Mouse (Mus musculus) myocyte (in vitro differentiated cells): Measurements from ENCODE around the gene Lrrc49. TPM values are rescaled to one million over a fixed set of nuclear protein-coding genes. Genes with fewer than 3 reads are reported as not detected.

Source experiments
- H3K27me3 ChIP-seq: one replicate; pipeline ENCODE4 v1.6.1; 2011; ENCODE audit not compliant: control insufficient read depth, insufficient read depth, insufficient read length
- H3K36me3 ChIP-seq: one replicate; pipeline ENCODE4 v1.6.1; 2011; ENCODE audit not compliant: control insufficient read depth, insufficient read depth
- H3K4me2 ChIP-seq: one replicate; pipeline ENCODE4 v1.6.1; 2011; ENCODE audit warnings: low read depth, control low read depth
- H3K4me3 ChIP-seq: one replicate; pipeline ENCODE4 v1.5.1; 2011; ENCODE audit warnings: mild to moderate bottlenecking, control low read depth, moderate library complexity
- H3K79me2 ChIP-seq: one replicate; pipeline ENCODE4 v1.6.1; 2011; ENCODE audit not compliant: control insufficient read depth, insufficient read depth
- H3ac ChIP-seq: one replicate; pipeline ENCODE4 v1.6.1; 2011; ENCODE audit not compliant: control insufficient read depth, insufficient read length
- CEBPB ChIP-seq: IDR thresholded peaks from 2 replicates; pipeline ENCODE4 v1.6.1; 2011; ENCODE audit warnings: mild to moderate bottlenecking, moderate library complexity; ENCODE audit not compliant: poor library complexity, insufficient read depth, severe bottlenecking
- E2F4 ChIP-seq: IDR thresholded peaks from one replicate; pipeline ENCODE4 v1.6.1; 2011; ENCODE audit warnings: mild to moderate bottlenecking, control low read depth, moderate library complexity; ENCODE audit not compliant: insufficient read depth
- MAX ChIP-seq: IDR thresholded peaks from one replicate; pipeline ENCODE4 v1.6.1; 2011; ENCODE audit warnings: low read depth, mild to moderate bottlenecking, control low read depth
- MYOD1 ChIP-seq, 3 experiments: IDR thresholded peaks; one replicate each; pipeline ENCODE4 v1.6.1; 2011; ENCODE audit warnings: control low read depth in 2 of 3, low read depth in 2 of 3, mild to moderate bottlenecking in 2 of 3, moderate library complexity in 1 of 3; ENCODE audit not compliant: insufficient read length in 2 of 3, control insufficient read depth in 1 of 3
- MYOG ChIP-seq, 3 experiments: IDR thresholded peaks; one replicate each; pipeline ENCODE4 v1.6.1; 2011; ENCODE audit warnings: control low read depth in 2 of 3, low read depth in 2 of 3, mild to moderate bottlenecking in 2 of 3; ENCODE audit not compliant: insufficient read length in 2 of 3, control insufficient read depth in 1 of 3, insufficient read depth in 1 of 3
- POLR2A ChIP-seq: IDR thresholded peaks from one replicate; pipeline ENCODE4 v1.6.1; 2011; ENCODE audit warnings: low read depth, mild to moderate bottlenecking, control low read depth, moderate library complexity; ENCODE audit not compliant: insufficient read length
- POLR2AphosphoS2 ChIP-seq: IDR thresholded peaks from one replicate; pipeline ENCODE4 v1.6.1; 2011; ENCODE audit warnings: low read depth, control low read depth; ENCODE audit not compliant: insufficient read length
- REST ChIP-seq: IDR thresholded peaks from one replicate; pipeline ENCODE4 v1.6.1; 2011; ENCODE audit warnings: mild to moderate bottlenecking, control low read depth, moderate library complexity; ENCODE audit not compliant: insufficient read depth, insufficient read length
- SRF ChIP-seq: IDR thresholded peaks from one replicate; pipeline ENCODE4 v1.6.1; 2011; ENCODE audit warnings: low read depth; ENCODE audit not compliant: control insufficient read depth, insufficient read length
- TCF12 ChIP-seq: IDR thresholded peaks from one replicate; pipeline ENCODE4 v1.6.1; 2011; ENCODE audit warnings: mild to moderate bottlenecking, control low read depth; ENCODE audit not compliant: poor library complexity, insufficient read depth, severe bottlenecking
- TCF3 ChIP-seq: IDR thresholded peaks from one replicate; pipeline ENCODE4 v1.6.1; 2011; ENCODE audit warnings: low read depth, control low read depth; ENCODE audit not compliant: insufficient read length
- USF1 ChIP-seq: IDR thresholded peaks from one replicate; pipeline ENCODE4 v1.6.1; 2011; ENCODE audit warnings: low read depth, mild to moderate bottlenecking, control low read depth, moderate library complexity
- polyA plus RNA-seq: library from polyadenylated mRNA; unstranded; fragments of >200 nt; fragmentation: generic; extraction: Trizol; gene quantifications from one replicate; pipeline ENCODE4 v1.2.1, GENCODE M21; 2012; ENCODE audit warnings: missing spikeins

The Lrrc49 gene
- polyA plus RNA-seq, 1 experiment, result 5.8 TPM

DNA sequence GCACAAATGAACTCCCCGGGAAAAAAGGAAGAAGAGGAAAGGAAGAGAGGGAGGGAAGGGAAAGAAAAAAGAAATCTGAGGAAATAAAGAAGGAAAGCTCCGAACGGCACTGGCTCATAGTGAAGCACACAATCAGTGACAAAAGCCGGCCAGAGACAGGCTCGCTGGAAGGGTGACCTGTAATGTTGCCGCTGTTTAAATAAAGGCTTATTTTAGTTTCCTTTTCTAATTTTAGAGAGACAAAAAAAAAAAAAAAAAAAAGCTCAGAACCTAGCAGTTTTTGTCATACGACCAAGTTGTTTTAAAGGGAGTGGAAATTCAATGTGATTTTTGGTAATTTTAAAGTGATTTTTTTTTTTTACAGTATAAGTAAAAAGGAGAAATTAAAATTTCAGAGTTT is 71.6 kb downstream of the Lrrc49 start:
- Histone ChIP-seq H3K4me2 (no peak overlapping the region), H3K36me3 (no peaks in the 10 kb centered on the region), H3ac (no peak overlapping the region), H3K79me2 (no peaks in the 10 kb centered on the region), H3K27me3 (no peaks in the 10 kb centered on the region), H3K4me3 (no peak overlapping the region)
- TF ChIP-seq SRF (no peak), USF1 (no peak), TCF3 (no peak), REST (no peak)

DNA sequence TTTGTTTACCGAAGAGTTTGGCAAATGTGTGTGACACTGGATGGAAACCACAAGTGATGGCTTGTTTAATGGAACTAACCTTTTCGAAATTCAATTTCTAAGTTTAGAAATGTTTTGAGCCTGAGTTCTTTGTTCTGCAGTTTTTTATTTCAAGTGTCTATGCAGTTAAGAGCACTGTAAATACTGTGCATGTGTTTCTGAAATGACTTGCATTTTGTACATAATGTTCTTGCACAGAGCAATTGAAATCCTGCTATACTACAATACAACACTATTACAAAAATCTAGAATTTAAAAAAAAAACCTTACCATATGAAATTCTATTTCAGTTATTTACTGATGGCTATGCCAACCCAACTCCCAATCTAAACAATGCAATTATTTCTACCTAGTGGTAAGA is 75.7 kb downstream of the Lrrc49 start:
- Histone ChIP-seq H3K4me2 (no peak overlapping the region), H3ac (no peak overlapping the region), H3K79me2 (no peaks in the 10 kb centered on the region), H3K4me3 (no peak overlapping the region), H3K27me3 (no peaks in the 10 kb centered on the region), H3K36me3 (no peaks in the 10 kb centered on the region)
- no peak for TF ChIP-seq SRF
- no peak for TF ChIP-seq REST
- no peak for TF ChIP-seq E2F4
- TF ChIP-seq MAX, result no peak
- no peak for TF ChIP-seq TCF3
- no peak for TF ChIP-seq MYOD1 (IDR thresholded peaks at IDR 0.05; ENCODE audit: control insufficient read depth in 1 of 3, insufficient read length in 2 of 3, low read depth in 2 of 3)
- TF ChIP-seq POLR2A, result no peak

DNA sequence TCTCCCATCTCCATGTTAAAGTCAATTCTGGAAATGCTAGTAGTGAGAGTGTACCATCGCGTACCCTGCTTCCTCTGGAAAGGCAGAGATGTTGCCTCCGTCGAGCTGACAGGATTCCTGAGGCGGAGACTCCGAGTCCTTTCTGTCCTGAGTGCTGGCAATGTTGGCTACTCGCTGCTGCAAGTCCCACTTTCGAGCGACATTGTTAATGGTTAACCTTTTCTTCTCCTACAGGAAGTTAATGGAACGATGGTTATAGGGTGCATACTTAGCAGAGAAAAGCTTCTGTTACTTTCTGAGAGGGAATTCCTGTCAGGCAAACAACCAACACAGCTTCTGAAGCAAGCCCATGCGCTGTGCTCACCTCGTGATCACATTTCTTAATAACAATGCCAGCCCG is 77.8 kb downstream of the Lrrc49 start:
- H3ac ChIP-seq, result no peak overlapping the region
- no peak overlapping the region for H3K4me2 ChIP-seq
- no peaks in the 10 kb centered on the region for H3K27me3 ChIP-seq
- TF ChIP-seq MYOD1 (IDR thresholded peaks at IDR 0.05; ENCODE audit: control insufficient read depth in 1 of 3, insufficient read length in 2 of 3, low read depth in 2 of 3) (no peak), MYOG (IDR thresholded peaks at IDR 0.05; ENCODE audit: control insufficient read depth in 1 of 3, insufficient read depth in 1 of 3, insufficient read length in 2 of 3, low read depth in 2 of 3) (no peak), REST (no peak), E2F4 (no peak), TCF3 (no peak), CEBPB (no peak), POLR2A (no peak), SRF (no peak), POLR2AphosphoS2 (no peak), MAX (no peak), USF1 (no peak), TCF12 (no peak)
- no peak overlapping the region for H3K4me3 ChIP-seq
- no peaks in the 10 kb centered on the region for H3K79me2 ChIP-seq
- no peaks in the 10 kb centered on the region for H3K36me3 ChIP-seq

DNA sequence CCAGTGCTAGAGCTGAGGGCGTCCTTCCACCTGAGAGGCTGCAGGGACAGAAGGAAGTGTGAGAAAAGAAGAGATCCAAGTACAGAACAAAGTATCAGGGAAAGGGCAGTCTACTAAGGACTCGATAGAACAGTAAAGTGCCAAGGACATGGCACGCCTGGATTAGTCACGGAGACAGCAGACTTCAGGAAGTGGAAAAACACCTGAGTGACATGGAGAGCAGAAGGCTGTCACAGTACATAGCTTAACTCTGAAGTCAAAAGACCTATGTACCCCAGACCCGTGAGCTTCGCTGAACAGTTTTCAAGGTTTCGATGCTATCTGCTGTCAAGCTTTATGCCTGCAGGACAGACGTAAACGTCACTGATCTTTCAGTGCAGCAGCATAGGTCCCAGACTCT is 79.1 kb downstream of the Lrrc49 start:
- no peak overlapping the region for H3ac ChIP-seq
- no peak overlapping the region for H3K4me3 ChIP-seq
- no peak overlapping the region for H3K4me2 ChIP-seq
- H3K36me3 ChIP-seq, result no peaks in the 10 kb centered on the region
- no peaks in the 10 kb centered on the region for H3K79me2 ChIP-seq
- TF ChIP-seq POLR2A (no peak), POLR2AphosphoS2 (no peak), TCF12 (no peak), E2F4 (no peak), SRF (no peak), MAX (no peak), MYOG (IDR thresholded peaks at IDR 0.05; ENCODE audit: control insufficient read depth in 1 of 3, insufficient read depth in 1 of 3, insufficient read length in 2 of 3, low read depth in 2 of 3) (no peak), CEBPB (no peak), MYOD1 (IDR thresholded peaks at IDR 0.05; ENCODE audit: control insufficient read depth in 1 of 3, insufficient read length in 2 of 3, low read depth in 2 of 3) (no peak), USF1 (no peak), TCF3 (no peak), REST (no peak)
- no peaks in the 10 kb centered on the region for H3K27me3 ChIP-seq

DNA sequence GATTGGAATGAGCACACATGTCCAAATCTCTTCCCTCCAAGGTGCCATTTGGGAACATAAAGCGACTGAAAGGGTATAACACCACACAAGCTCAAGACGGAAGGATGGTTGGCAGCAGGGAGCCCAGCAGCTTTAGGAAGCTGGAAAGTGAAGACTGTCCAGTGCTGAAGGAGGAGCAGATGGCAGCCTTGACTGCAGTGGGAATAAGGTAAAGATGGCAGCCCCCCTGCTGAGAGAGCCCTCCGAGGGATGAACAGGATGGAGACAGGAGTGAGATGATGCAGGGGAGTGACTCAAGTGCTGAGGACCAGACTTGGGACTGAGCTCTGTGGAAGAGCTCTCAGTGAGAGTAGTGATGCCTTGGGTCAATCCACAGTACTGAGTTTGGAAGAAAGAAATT is 79.9 kb downstream of the Lrrc49 start:
- H3K4me3 ChIP-seq, result no peak overlapping the region

More for the DNA sequence above, 79.9 kb downstream of the Lrrc49 start:
- Histone ChIP-seq H3ac (no peak overlapping the region), H3K36me3 (no peaks in the 10 kb centered on the region), H3K27me3 (no peaks in the 10 kb centered on the region), H3K79me2 (no peaks in the 10 kb centered on the region), H3K4me2 (no peak overlapping the region)
- TF ChIP-seq POLR2A (no peak), MAX (no peak), TCF12 (no peak), CEBPB (no peak), MYOG (IDR thresholded peaks at IDR 0.05; ENCODE audit: control insufficient read depth in 1 of 3, insufficient read depth in 1 of 3, insufficient read length in 2 of 3, low read depth in 2 of 3) (no peak), USF1 (no peak), POLR2AphosphoS2 (no peak)
